Mouse (Mus musculus): ENCODE results near the gene Serf1. TPM values are rescaled to one million over a fixed set of nuclear protein-coding genes. Genes with fewer than 3 reads are reported as not detected.

Gene Serf1
- 276 and 318 TPM in 2 replicates for polyA plus RNA-seq (2014; fragmentation: Nextera tagmentation; extraction: Ambion mirVana)

DNA sequence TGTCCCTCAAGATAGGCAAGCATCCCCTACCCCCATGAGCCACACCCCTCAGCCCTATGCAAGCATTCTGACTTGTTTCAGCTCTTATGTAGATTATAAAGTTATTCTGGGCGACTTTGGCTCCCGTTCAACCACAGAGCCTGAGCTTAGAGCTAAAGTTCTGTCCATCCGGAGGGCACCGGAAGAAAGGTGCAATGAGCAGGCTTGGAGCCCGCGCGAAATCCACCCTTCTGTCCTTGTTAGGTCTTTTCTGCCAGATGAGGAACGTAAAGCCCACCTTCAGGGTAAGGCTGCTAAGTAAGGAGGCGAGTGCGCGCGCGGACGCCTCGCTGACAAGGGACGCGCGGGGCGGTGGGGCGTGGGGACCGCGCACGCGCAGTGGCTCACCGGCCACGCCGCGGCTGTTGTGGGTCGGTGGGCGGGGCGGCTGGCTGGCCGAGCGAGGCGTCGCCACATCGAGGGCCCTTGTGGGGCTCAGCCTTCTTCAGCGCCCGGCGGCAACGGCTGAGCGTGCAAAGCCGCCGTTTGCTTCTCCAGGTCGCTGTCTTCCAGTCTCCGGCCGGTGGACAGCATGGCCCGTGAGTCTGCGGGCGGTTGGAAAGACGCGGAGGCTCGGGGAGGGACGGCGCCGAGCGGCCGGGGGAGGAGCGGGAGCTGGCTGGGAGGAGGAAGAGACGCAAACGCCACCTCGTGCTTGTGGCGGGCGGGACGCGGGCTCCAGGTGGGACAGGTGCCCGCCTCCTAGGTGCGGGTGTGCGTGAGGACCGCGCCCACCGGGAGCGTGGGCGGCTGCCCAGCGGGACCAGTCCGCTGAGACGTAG, at the start of gene Serf1:
Serf1 (plus strand) TSS at position 361 of the 821 bp plus-strand sequence.
- peak within 1 kb of the TSS; percentile 58 for H3K4me3 ChIP-seq (ENCODE audit: low read depth, low read length)
- WGBS: 1% methylated on average over 58 of the region's 76 CpGs
- H3K27ac ChIP-seq (replicated peaks; ENCODE audit: low read depth, low read length): 0 out of 2 replicates have a peak within 1 kb of the TSS, but pooled peaks have one; percentile 13
- no peaks in the 10 kb centered on the region for H3K36me3 ChIP-seq (replicated peaks; ENCODE audit: control insufficient read depth, insufficient read depth, low read depth, low read length)
- DNase-seq (ENCODE audit: low spot score) (peak; percentile 89), ATAC-seq (replicated peaks; ENCODE audit: insufficient number of reproducible peaks, low FRiP score, low TSS enrichment, low read depth) (peak; percentile 68)
- H3K4me2 ChIP-seq (ENCODE audit: low read depth, low read length): peak within 1 kb of the TSS; percentile 87
- H3K27me3 ChIP-seq (ENCODE audit: control insufficient read depth, insufficient read depth, low read length): no peaks in the 10 kb centered on the region
- peak within 1 kb of the TSS; percentile 70 for H3K9ac ChIP-seq (replicated peaks; ENCODE audit: low read length)
- no peaks in the 10 kb centered on the region for H3K4me1 ChIP-seq (ENCODE audit: control insufficient read depth, insufficient read depth, low read length)
- no peaks in the 10 kb centered on the region for H3K9me3 ChIP-seq (replicated peaks; ENCODE audit: control insufficient read depth, low read length)

- Histone ChIP-seq H3K27ac (replicated peaks; ENCODE audit: low read depth, low read length) (no peak overlapping the region), H3K9me3 (replicated peaks; ENCODE audit: control insufficient read depth, low read length) (no peaks in the 10 kb centered on the region), H3K4me1 (ENCODE audit: control insufficient read depth, insufficient read depth, low read length) (no peaks in the 10 kb centered on the region), H3K36me3 (replicated peaks; ENCODE audit: control insufficient read depth, insufficient read depth, low read depth, low read length) (no peaks in the 10 kb centered on the region; the same call in none of the 2 replicates), H3K4me3 (ENCODE audit: low read depth, low read length) (no peak overlapping the region), H3K9ac (replicated peaks; ENCODE audit: low read length) (no peak overlapping the region), H3K27me3 (ENCODE audit: control insufficient read depth, insufficient read depth, low read length) (no peaks in the 10 kb centered on the region), H3K4me2 (ENCODE audit: low read depth, low read length) (no peak overlapping the region)
- ATAC-seq (replicated peaks; ENCODE audit: insufficient number of reproducible peaks, low FRiP score, low TSS enrichment, low read depth): no peak
- 97% methylated on average over 3 of the region's 3 CpGs for whole genome bisulfite sequencing
- no peak for DNase-seq (ENCODE audit: low spot score)
Measured at GRCm38 (mm10) chr13:100063936-100064335, 43.9 kb upstream of the Serf1 start.

DNA sequence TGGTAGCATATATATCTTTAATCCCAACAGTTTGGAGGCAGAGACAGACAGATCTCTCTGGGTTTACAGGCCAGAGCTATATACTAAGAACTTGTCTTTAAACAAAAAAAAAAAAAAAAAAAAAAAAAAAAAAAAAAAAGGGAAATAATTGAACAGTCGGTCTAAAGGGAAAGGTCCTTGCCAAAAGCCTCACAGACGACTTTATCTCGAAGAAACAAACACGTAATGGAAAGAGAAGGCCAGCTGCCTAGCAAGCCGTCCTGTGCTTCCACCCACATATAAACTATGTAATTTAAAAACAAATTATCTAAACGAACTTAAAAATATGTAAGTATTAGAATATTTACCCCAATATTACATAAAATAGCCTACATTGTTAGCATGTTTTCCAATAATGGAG, 40.0 kb upstream of the Serf1 start:
- Histone ChIP-seq H3K27me3 (ENCODE audit: control insufficient read depth, insufficient read depth, low read length) (no peaks in the 10 kb centered on the region), H3K4me2 (ENCODE audit: low read depth, low read length) (no peak overlapping the region), H3K4me1 (ENCODE audit: control insufficient read depth, insufficient read depth, low read length) (no peaks in the 10 kb centered on the region), H3K9me3 (replicated peaks; ENCODE audit: control insufficient read depth, low read length) (no peaks in the 10 kb centered on the region), H3K4me3 (ENCODE audit: low read depth, low read length) (no peak overlapping the region), H3K27ac (replicated peaks; ENCODE audit: low read depth, low read length) (no peak overlapping the region), H3K9ac (replicated peaks; ENCODE audit: low read length) (no peak overlapping the region), H3K36me3 (replicated peaks; ENCODE audit: control insufficient read depth, insufficient read depth, low read depth, low read length) (no peaks in the 10 kb centered on the region; the same call in 1 of the 2 replicates)
- no peak for DNase-seq (ENCODE audit: low spot score)
- 87% methylated on average over 6 of the region's 6 CpGs for WGBS
- ATAC-seq (replicated peaks; ENCODE audit: insufficient number of reproducible peaks, low FRiP score, low TSS enrichment, low read depth): no peak

- WGBS: 95% methylated on average over 8 of the region's 8 CpGs
- H3K4me2 ChIP-seq (ENCODE audit: low read depth, low read length): no peak overlapping the region
- no peaks in the 10 kb centered on the region for H3K4me1 ChIP-seq (ENCODE audit: control insufficient read depth, insufficient read depth, low read length)
- DNase-seq (ENCODE audit: low spot score) (no peak), ATAC-seq (replicated peaks; ENCODE audit: insufficient number of reproducible peaks, low FRiP score, low TSS enrichment, low read depth) (no peak)
- H3K9me3 ChIP-seq (replicated peaks; ENCODE audit: control insufficient read depth, low read length): no peaks in the 10 kb centered on the region
- no peak overlapping the region for H3K9ac ChIP-seq (replicated peaks; ENCODE audit: low read length)
- H3K4me3 ChIP-seq (ENCODE audit: low read depth, low read length): no peak overlapping the region
- H3K27me3 ChIP-seq (ENCODE audit: control insufficient read depth, insufficient read depth, low read length): no peaks in the 10 kb centered on the region
- no peak overlapping the region for H3K27ac ChIP-seq (replicated peaks; ENCODE audit: low read depth, low read length)
- H3K36me3 ChIP-seq (replicated peaks; ENCODE audit: control insufficient read depth, insufficient read depth, low read depth, low read length): peaks cover 3% of the 10 kb centered on the region; the same call in 1 of the 2 replicates
Measured at GRCm38 (mm10) chr13:100071473-100071872, 36.3 kb upstream of the Serf1 start.

GRCm38 (mm10) chr13:100098808-100099207, 9.0 kb upstream of the Serf1 start:
- Histone ChIP-seq H3K27me3 (ENCODE audit: control insufficient read depth, insufficient read depth, low read length) (no peaks in the 10 kb centered on the region), H3K27ac (replicated peaks; ENCODE audit: low read depth, low read length) (no peak overlapping the region), H3K4me2 (ENCODE audit: low read depth, low read length) (no peak overlapping the region), H3K36me3 (replicated peaks; ENCODE audit: control insufficient read depth, insufficient read depth, low read depth, low read length) (peaks cover 3% of the 10 kb centered on the region; the same call in 1 of the 2 replicates), H3K4me3 (ENCODE audit: low read depth, low read length) (no peak overlapping the region), H3K4me1 (ENCODE audit: control insufficient read depth, insufficient read depth, low read length) (no peaks in the 10 kb centered on the region), H3K9me3 (replicated peaks; ENCODE audit: control insufficient read depth, low read length) (no peaks in the 10 kb centered on the region), H3K9ac (replicated peaks; ENCODE audit: low read length) (no peak overlapping the region)
- no peak for DNase-seq (ENCODE audit: low spot score)
- WGBS: 91% methylated on average over 6 of the region's 6 CpGs
- ATAC-seq (replicated peaks; ENCODE audit: insufficient number of reproducible peaks, low FRiP score, low TSS enrichment, low read depth): no peak

- H3K36me3 ChIP-seq (replicated peaks; ENCODE audit: control insufficient read depth, insufficient read depth, low read depth, low read length): no peaks in the 10 kb centered on the region; the same call in 1 of the 2 replicates
- no peaks in the 10 kb centered on the region for H3K9me3 ChIP-seq (replicated peaks; ENCODE audit: control insufficient read depth, low read length)
- H3K27me3 ChIP-seq (ENCODE audit: control insufficient read depth, insufficient read depth, low read length): no peaks in the 10 kb centered on the region
- no peaks in the 10 kb centered on the region for H3K4me1 ChIP-seq (ENCODE audit: control insufficient read depth, insufficient read depth, low read length)
- ATAC-seq (replicated peaks; ENCODE audit: insufficient number of reproducible peaks, low FRiP score, low TSS enrichment, low read depth) (no peak), DNase-seq (ENCODE audit: low spot score) (no peak)
- 7% methylated on average over 15 of the region's 15 CpGs for WGBS
- H3K4me2 ChIP-seq (ENCODE audit: low read depth, low read length): peak overlapping the region; percentile 75
- H3K27ac ChIP-seq (replicated peaks; ENCODE audit: low read depth, low read length): peak overlapping the region; percentile 80
- peak overlapping the region; percentile 92 for H3K9ac ChIP-seq (replicated peaks; ENCODE audit: low read length)
- peak overlapping the region; percentile 98 for H3K4me3 ChIP-seq (ENCODE audit: low read depth, low read length)
Measured at GRCm38 (mm10) chr13:100103052-100103658, 4.7 kb upstream of the Serf1 start.

- Histone ChIP-seq H3K4me2 (ENCODE audit: low read depth, low read length) (peak within 1 kb of the TSS; percentile 75), H3K4me3 (ENCODE audit: low read depth, low read length) (peak within 1 kb of the TSS; percentile 98), H3K4me1 (ENCODE audit: control insufficient read depth, insufficient read depth, low read length) (no peaks in the 10 kb centered on the region), H3K9ac (replicated peaks; ENCODE audit: low read length) (peak within 1 kb of the TSS; percentile 92), H3K9me3 (replicated peaks; ENCODE audit: control insufficient read depth, low read length) (no peaks in the 10 kb centered on the region), H3K27me3 (ENCODE audit: control insufficient read depth, insufficient read depth, low read length) (no peaks in the 10 kb centered on the region), H3K27ac (replicated peaks; ENCODE audit: low read depth, low read length) (peak within 1 kb of the TSS; percentile 80), H3K36me3 (replicated peaks; ENCODE audit: control insufficient read depth, insufficient read depth, low read depth, low read length) (no peaks in the 10 kb centered on the region; the same call in 1 of the 2 replicates)
- DNase-seq (ENCODE audit: low spot score) (peak; percentile 95), ATAC-seq (replicated peaks; ENCODE audit: insufficient number of reproducible peaks, low FRiP score, low TSS enrichment, low read depth) (peak; percentile 70)
- under 1% methylated on average over 36 of the region's 44 CpGs for WGBS
Measured at GRCm38 (mm10) chr13:100103748-100104254, 4.0 kb upstream of the Serf1 start, which contains the start of gene Bdp1. Gene Bdp1, minus strand, starts transcription at chr13:100104070.

Measured in embryonic facial prominence, embryonic 11.5 days (tissue).